Comparison of ENCODE assay signal across 8 mouse cellular contexts in genomic region chr2:163996899-163997298, GRCm38 (mm10). TPM values are rescaled to one million over a fixed set of nuclear protein-coding genes. Genes with fewer than 3 reads are reported as not detected.
DNase-seq lines count a peak whose midpoint lies in the region; ATAC-seq lines count a peak whose summit lies in the region.
"Had no signal": no experiment of that assay in that cellular context is flagged by ENCODE, and none has a peak within 500 bp of the region (broad histone marks: within the 10 kb centered on the region; RNA-seq: fewer than 3 reads in every experiment).

No protein-coding gene starts in this region.

- no peaks in the 10 kb centered on the region for H3K27me3 ChIP-seq in kidney, embryonic 16.5 days (ENCODE audit: insufficient read depth, low read length)
- no peaks in the 10 kb centered on the region for H3K27me3 ChIP-seq in embryonic facial prominence, embryonic 10.5 days (replicated peaks; ENCODE audit: low read depth, poor library complexity, severe bottlenecking)
- no peaks in the 10 kb centered on the region for H3K27me3 ChIP-seq in forebrain, embryonic 16.5 days (replicated peaks; ENCODE audit: control insufficient read depth, insufficient read depth, low read length)
- no peaks in the 10 kb centered on the region for H3K27me3 ChIP-seq in midbrain, embryonic 12.5 days

- no peak for DNase-seq in kidney, postnatal 14 days
- no peak for DNase-seq in embryonic facial prominence, embryonic 10.5 days (ENCODE audit: low spot score)
- no peak for DNase-seq in urinary bladder, postnatal 36 days (ENCODE audit: low spot score in 2 of 2)
- DNase-seq in testis, postnatal 14 days (ENCODE audit: low spot score), result no peak
- DNase-seq: cerebellum, adult 11-12 months had no signal

- 0 out of 2 replicates have a peak overlapping the region, but pooled peaks have one; percentile 3 for H3K4me3 ChIP-seq in kidney, embryonic 16.5 days (ENCODE audit: low read length)
- peak overlapping the region; percentile 98; the same call in 1 of the 2 replicates for H3K4me3 ChIP-seq in embryonic facial prominence, embryonic 10.5 days
- H3K4me3 ChIP-seq in forebrain, embryonic 16.5 days (replicated peaks; ENCODE audit: low read length), result no peak overlapping the region
- no peak overlapping the region for H3K4me3 ChIP-seq in midbrain, embryonic 12.5 days

- peak overlapping the region; percentile 9; the same call in 1 of the 2 replicates for H3K4me2 ChIP-seq in kidney, embryonic 16.5 days (replicated peaks; ENCODE audit: low read depth, low read length)
- peak overlapping the region; percentile 11; the same call in 1 of the 2 replicates for H3K4me2 ChIP-seq in forebrain, embryonic 16.5 days (ENCODE audit: low read length)
- H3K4me2 ChIP-seq in midbrain, embryonic 12.5 days (replicated peaks), result peak overlapping the region; percentile 70

- 0 out of 2 replicates have a peak overlapping the region, but pooled peaks have one; percentile 29 for H3K9ac ChIP-seq in kidney, embryonic 16.5 days (replicated peaks; ENCODE audit: low read length)
- no peak overlapping the region; the same call in 1 of the 2 replicates for H3K9ac ChIP-seq in forebrain, embryonic 16.5 days (replicated peaks; ENCODE audit: low read depth, low read length)
- H3K9ac ChIP-seq in midbrain, embryonic 12.5 days (replicated peaks), result no peak overlapping the region

- H3K4me1 ChIP-seq in kidney, embryonic 16.5 days (ENCODE audit: insufficient read depth, low read length), result peaks cover 18% of the 10 kb centered on the region; the same call in 1 of the 2 replicates
- H3K4me1 ChIP-seq in embryonic facial prominence, embryonic 10.5 days, result peaks cover 20% of the 10 kb centered on the region
- peaks cover 30% of the 10 kb centered on the region for H3K4me1 ChIP-seq in forebrain, embryonic 16.5 days (replicated peaks; ENCODE audit: control insufficient read depth, insufficient read depth, low read length)
- H3K4me1 ChIP-seq in midbrain, embryonic 12.5 days, result peaks cover 23% of the 10 kb centered on the region

- H3K27ac ChIP-seq in kidney, embryonic 16.5 days (ENCODE audit: low read length), result no peak overlapping the region
- H3K27ac ChIP-seq in embryonic facial prominence, embryonic 10.5 days (replicated peaks), result no peak overlapping the region
- no peak overlapping the region for H3K27ac ChIP-seq in forebrain, embryonic 16.5 days (ENCODE audit: low read length)
- H3K27ac ChIP-seq in midbrain, embryonic 12.5 days (replicated peaks), result no peak overlapping the region

- H3K9me3 ChIP-seq in kidney, embryonic 16.5 days (ENCODE audit: low read length), result no peaks in the 10 kb centered on the region
- no peaks in the 10 kb centered on the region for H3K9me3 ChIP-seq in embryonic facial prominence, embryonic 10.5 days
- no peaks in the 10 kb centered on the region for H3K9me3 ChIP-seq in forebrain, embryonic 16.5 days (ENCODE audit: control insufficient read depth, low read length)
- no peaks in the 10 kb centered on the region for H3K9me3 ChIP-seq in midbrain, embryonic 12.5 days

- H3K36me3 ChIP-seq in kidney, embryonic 16.5 days (ENCODE audit: insufficient read depth, low read length), result no peaks in the 10 kb centered on the region
- peaks cover 25% of the 10 kb centered on the region for H3K36me3 ChIP-seq in embryonic facial prominence, embryonic 10.5 days (replicated peaks)
- 0 out of 2 replicates have a peak, but pooled peaks cover 5% of the 10 kb centered on the region for H3K36me3 ChIP-seq in forebrain, embryonic 16.5 days (ENCODE audit: control insufficient read depth, insufficient read depth)
- H3K36me3 ChIP-seq in midbrain, embryonic 12.5 days, result peaks cover 7% of the 10 kb centered on the region; the same call in 1 of the 2 replicates

- WGBS in kidney, embryonic 16.5 days, result 70% methylated on average over 5 of the region's 5 CpGs
- WGBS in embryonic facial prominence, embryonic 10.5 days, result 82% methylated on average over 5 of the region's 5 CpGs
- WGBS in forebrain, embryonic 16.5 days, result 78% methylated on average over 5 of the region's 5 CpGs
- WGBS in midbrain, embryonic 12.5 days, result 82% methylated on average over 5 of the region's 5 CpGs

- ATAC-seq in kidney, embryonic 16.5 days (ENCODE audit: low FRiP score, low TSS enrichment), result no peak
- ATAC-seq in forebrain, embryonic 16.5 days, result no peak
- no peak for ATAC-seq in midbrain, embryonic 12.5 days (ENCODE audit: low FRiP score, low read depth)

RNA-seq across cellular contexts. Expression of gene Ywhab, which starts 2.1 kb away (rescaled TPM):
- 297 and 300 TPM in 2 replicates for polyA plus RNA-seq in kidney, embryonic 16.5 days (2015; fragmentation: Nextera tagmentation; extraction: Ambion mirVana)
- 326 and 327 TPM in 2 replicates for polyA plus RNA-seq in embryonic facial prominence, embryonic 10.5 days (2016; fragmentation: Nextera tagmentation; extraction: Ambion mirVana)
- polyA plus RNA-seq in forebrain, embryonic 16.5 days (2015; fragmentation: Nextera tagmentation; extraction: Ambion mirVana), result 453 and 463 TPM in 2 replicates
- 341 and 352 TPM in 2 replicates for polyA plus RNA-seq in midbrain, embryonic 12.5 days (2016; fragmentation: Nextera tagmentation; extraction: Ambion mirVana)

RNA-seq across cellular contexts. Expression of gene Pabpc1l, which starts 28.4 kb away (rescaled TPM):
- 1.7 and 1.8 TPM in 2 replicates for polyA plus RNA-seq in kidney, embryonic 16.5 days (2015; fragmentation: Nextera tagmentation; extraction: Ambion mirVana)
- polyA plus RNA-seq in embryonic facial prominence, embryonic 10.5 days (2016; fragmentation: Nextera tagmentation; extraction: Ambion mirVana), result 1.6 and 1.9 TPM in 2 replicates
- polyA plus RNA-seq in forebrain, embryonic 16.5 days (2015; fragmentation: Nextera tagmentation; extraction: Ambion mirVana), result 2.3 and 3.7 TPM in 2 replicates
- polyA plus RNA-seq in midbrain, embryonic 12.5 days (2016; fragmentation: Nextera tagmentation; extraction: Ambion mirVana), result 0.64 and 1.2 TPM in 2 replicates

Comparison
In these comparisons a context has a peak if more than half of its experiments do, and no peak if none do; other contexts are left out.
1. H3K4me2 ChIP-seq: peak in every context shown above with its lines; median percentile 70 in midbrain, embryonic 12.5 days; 11 in forebrain, embryonic 16.5 days; 9 in kidney, embryonic 16.5 days.
2. H3K4me3 ChIP-seq: peak in kidney, embryonic 16.5 days (single experiment) and embryonic facial prominence, embryonic 10.5 days (single experiment); none in forebrain, embryonic 16.5 days (single experiment) and midbrain, embryonic 12.5 days (single experiment).